Mouse (Mus musculus): Measurements from ENCODE around the gene Sdhd. TPM values are rescaled to one million over a fixed set of nuclear protein-coding genes. Genes with fewer than 3 reads are reported as not detected.
A peak's percentile ranks its signal among the peaks of the same experiment; 100 is the strongest.
"Not testable (repeated sequence)": the region's sequence is repeated elsewhere in the genome, so short reads cannot be mapped to it uniquely, and the experiment has no call there.

Sdhd gene
- 686 and 728 TPM in 2 replicates for polyA plus RNA-seq (2015; fragmentation: Nextera tagmentation; extraction: Ambion mirVana)

DNA sequence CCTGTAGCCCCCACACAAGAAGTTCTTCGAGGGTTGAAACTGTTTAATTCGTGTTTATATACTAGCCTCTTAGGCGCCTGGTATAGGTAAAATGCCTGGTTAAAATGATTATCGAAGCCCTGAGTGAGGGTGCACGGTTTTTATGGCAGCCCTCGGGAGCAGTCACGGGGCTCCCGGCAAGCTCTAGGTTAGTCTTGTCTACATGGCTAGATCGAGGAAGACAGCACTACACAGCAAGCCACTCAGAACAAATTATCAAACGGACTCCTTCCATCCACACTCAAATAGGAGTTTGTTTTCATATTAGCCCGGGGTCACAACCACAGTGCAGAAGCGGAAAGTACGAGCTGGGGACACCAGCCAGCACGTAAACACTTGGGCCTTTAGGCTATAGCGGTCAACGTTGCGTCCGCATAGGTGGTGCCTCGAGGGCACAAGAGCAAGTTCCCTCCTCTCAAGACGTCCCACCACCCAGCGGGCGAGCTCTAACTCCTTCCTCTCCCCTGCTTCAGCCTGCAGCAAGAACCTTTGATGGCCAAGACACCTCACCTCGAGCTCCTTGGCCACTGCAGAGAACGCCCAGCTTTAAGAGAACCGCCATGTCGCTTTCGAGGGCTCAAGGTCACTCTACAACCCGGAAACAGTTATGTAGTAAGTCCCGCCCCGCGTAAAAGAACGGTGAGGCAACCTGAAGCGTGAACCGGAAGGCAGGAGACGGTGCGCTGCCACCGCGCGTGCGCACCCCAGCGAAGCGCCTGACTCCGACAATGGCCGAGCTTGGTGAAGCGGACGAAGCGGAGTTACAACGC lies at the start of gene Sdhd, which contains the start of gene Timm8b:
Sdhd (minus strand) TSS at position 624 of the 809 bp plus-strand sequence.
Timm8b (plus strand) TSS at position 722 of the 809 bp plus-strand sequence.
- under 1% methylated on average over 48 of the region's 48 CpGs for WGBS
- H3K36me3 ChIP-seq (ENCODE audit: control insufficient read depth, insufficient read depth, low read length), result peaks cover 5% of the 10 kb centered on the region
- peaks cover 23% of the 10 kb centered on the region for H3K4me1 ChIP-seq (ENCODE audit: control insufficient read depth, insufficient read depth, low read length)

DNA sequence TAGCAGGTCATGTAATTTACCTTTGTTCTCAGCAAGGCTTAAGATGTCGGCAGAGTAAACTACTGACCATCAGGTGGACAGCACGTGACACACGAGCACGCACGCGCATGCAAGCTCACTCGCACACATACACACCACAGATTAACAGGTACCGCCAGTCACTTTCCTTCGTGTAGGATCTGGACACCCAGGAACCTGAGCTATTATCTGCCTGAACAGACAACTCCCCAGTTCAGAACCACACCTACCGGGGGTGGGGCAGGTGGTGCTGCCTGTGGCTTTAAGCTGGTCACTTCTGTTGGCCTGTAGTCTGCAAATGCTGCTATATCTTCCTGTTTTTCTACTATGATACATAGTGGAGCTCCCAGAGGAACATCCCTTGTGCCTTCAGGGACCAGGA lies 46.9 kb upstream of the Sdhd start:
- no peak for ATAC-seq
- H3K36me3 ChIP-seq (ENCODE audit: control insufficient read depth, insufficient read depth, low read length), result peaks cover 23% of the 10 kb centered on the region
- no peak overlapping the region for H3K9ac ChIP-seq (ENCODE audit: low read depth, low read length)
- no peak overlapping the region for H3K4me2 ChIP-seq (ENCODE audit: low read depth, low read length)
- H3K27ac ChIP-seq (ENCODE audit: low read length), result no peak overlapping the region
- H3K4me3 ChIP-seq (ENCODE audit: low read length), result no peak overlapping the region
- no peaks in the 10 kb centered on the region for H3K9me3 ChIP-seq (ENCODE audit: control insufficient read depth, low read length)
- WGBS, result 95% methylated on average over 10 of the region's 10 CpGs
- no peaks in the 10 kb centered on the region for H3K4me1 ChIP-seq (ENCODE audit: control insufficient read depth, insufficient read depth, low read length)
- H3K27me3 ChIP-seq (replicated peaks; ENCODE audit: control insufficient read depth, insufficient read depth, low read length), result no peaks in the 10 kb centered on the region

More for the DNA sequence above, at the start of gene Sdhd, which contains the start of gene Timm8b:
- H3K9me3 ChIP-seq (ENCODE audit: control insufficient read depth, low read length), result no peaks in the 10 kb centered on the region
- ATAC-seq, result peak; percentile 98
- H3K27me3 ChIP-seq (replicated peaks; ENCODE audit: control insufficient read depth, insufficient read depth, low read length), result no peaks in the 10 kb centered on the region
- H3K27ac ChIP-seq (ENCODE audit: low read length), result peak within 1 kb of the TSS; percentile 92
- peak within 1 kb of the TSS; percentile 83 for H3K4me2 ChIP-seq (ENCODE audit: low read depth, low read length)
- peak within 1 kb of the TSS; percentile 73 for H3K4me3 ChIP-seq (ENCODE audit: low read length)
- peak within 1 kb of the TSS; percentile 84 for H3K9ac ChIP-seq (ENCODE audit: low read depth, low read length)

DNA sequence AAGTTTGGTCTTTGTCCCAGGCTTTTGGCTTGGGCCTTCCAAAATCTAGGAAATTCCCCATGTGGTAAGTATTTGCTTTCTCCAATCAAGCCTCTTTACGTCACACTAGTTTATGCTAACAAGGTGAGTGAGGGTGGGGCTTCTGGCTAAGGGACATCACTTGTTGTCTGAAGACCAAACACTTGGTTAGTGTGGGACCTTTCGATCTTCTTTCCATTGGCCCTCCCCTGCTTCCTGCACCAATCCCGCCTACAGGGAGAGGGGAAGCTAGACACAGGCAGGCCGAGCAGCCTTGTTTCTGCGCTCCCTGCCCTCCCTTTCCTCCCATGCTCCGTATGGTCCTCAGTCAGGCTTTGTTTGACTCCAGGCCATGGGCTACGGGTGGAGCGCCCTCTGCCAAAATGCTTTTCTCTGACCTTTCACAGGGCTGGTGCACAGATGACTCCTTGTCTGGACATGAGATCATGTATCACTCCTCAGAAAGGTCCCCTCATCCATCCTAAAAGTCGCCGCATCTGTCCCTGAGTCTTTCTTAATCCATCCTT lies 43.3 kb upstream of the Sdhd start:
- no peak overlapping the region for H3K4me2 ChIP-seq (ENCODE audit: low read depth, low read length)
- H3K27ac ChIP-seq (ENCODE audit: low read length), result no peak overlapping the region
- H3K9me3 ChIP-seq (ENCODE audit: control insufficient read depth, low read length), result no peaks in the 10 kb centered on the region
- peaks cover 25% of the 10 kb centered on the region for H3K36me3 ChIP-seq (ENCODE audit: control insufficient read depth, insufficient read depth, low read length)
- ATAC-seq, result no peak
- no peak overlapping the region for H3K9ac ChIP-seq (ENCODE audit: low read depth, low read length)
- H3K27me3 ChIP-seq (replicated peaks; ENCODE audit: control insufficient read depth, insufficient read depth, low read length), result no peaks in the 10 kb centered on the region
- H3K4me3 ChIP-seq (ENCODE audit: low read length), result no peak overlapping the region
- H3K4me1 ChIP-seq (ENCODE audit: control insufficient read depth, insufficient read depth, low read length), result no peaks in the 10 kb centered on the region
- WGBS, result 85% methylated on average over 10 of the region's 10 CpGs

DNA sequence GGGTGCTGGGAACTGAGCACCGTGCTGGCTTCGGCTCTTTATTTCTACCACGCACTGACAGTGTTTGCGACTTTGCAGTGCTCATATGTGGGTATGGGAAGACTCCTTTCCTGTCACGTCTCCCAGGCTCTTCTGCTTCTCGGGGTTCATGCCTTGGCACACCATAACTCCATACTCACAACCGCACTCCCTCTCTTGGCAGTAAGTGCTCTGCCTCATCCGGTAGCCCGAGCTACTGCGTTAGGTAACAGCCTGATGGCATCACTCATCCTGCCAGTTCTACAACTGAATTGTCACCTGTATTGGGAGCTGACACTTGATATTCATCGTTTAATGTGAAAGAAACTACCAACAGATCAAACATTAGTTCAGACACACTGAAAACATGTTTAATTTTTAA lies 30.7 kb upstream of the Sdhd start:
- Histone ChIP-seq H3K27me3 (replicated peaks; ENCODE audit: control insufficient read depth, insufficient read depth, low read length) (no peaks in the 10 kb centered on the region), H3K36me3 (ENCODE audit: control insufficient read depth, insufficient read depth, low read length) (peaks cover 5% of the 10 kb centered on the region; the same call in 1 of the 2 replicates), H3K27ac (ENCODE audit: low read length) (no peak overlapping the region), H3K4me3 (ENCODE audit: low read length) (no peak overlapping the region), H3K9ac (ENCODE audit: low read depth, low read length) (no peak overlapping the region), H3K9me3 (ENCODE audit: control insufficient read depth, low read length) (no peaks in the 10 kb centered on the region), H3K4me1 (ENCODE audit: control insufficient read depth, insufficient read depth, low read length) (no peaks in the 10 kb centered on the region), H3K4me2 (ENCODE audit: low read depth, low read length) (no peak overlapping the region)
- WGBS, result 92% methylated on average over 11 of the region's 11 CpGs
- no peak for ATAC-seq

DNA sequence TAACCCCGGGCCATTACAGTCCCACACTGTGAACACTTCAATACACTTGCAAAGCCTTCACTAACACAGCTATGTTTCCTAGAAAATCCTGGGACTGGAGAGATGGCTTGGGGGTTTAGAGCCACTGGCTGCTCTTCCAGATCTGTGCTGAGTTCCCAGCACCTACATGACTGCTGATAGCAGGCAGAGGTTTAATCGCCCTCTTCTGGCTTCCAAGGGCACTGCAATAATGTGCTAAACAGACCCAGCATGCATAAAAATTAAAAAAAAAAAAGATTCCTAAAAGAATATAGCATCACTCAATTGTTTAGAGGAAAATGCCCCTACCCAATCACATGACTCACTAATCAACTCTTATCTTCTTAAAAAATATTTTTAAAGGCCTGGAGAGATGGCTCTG lies 29.4 kb upstream of the Sdhd start:
- Histone ChIP-seq H3K4me2 (ENCODE audit: low read depth, low read length) (no peak overlapping the region), H3K4me1 (ENCODE audit: control insufficient read depth, insufficient read depth, low read length) (no peaks in the 10 kb centered on the region), H3K4me3 (ENCODE audit: low read length) (no peak overlapping the region), H3K27ac (ENCODE audit: low read length) (no peak overlapping the region), H3K9ac (ENCODE audit: low read depth, low read length) (no peak overlapping the region), H3K36me3 (ENCODE audit: control insufficient read depth, insufficient read depth, low read length) (peaks cover 5% of the 10 kb centered on the region; the same call in 1 of the 2 replicates), H3K27me3 (replicated peaks; ENCODE audit: control insufficient read depth, insufficient read depth, low read length) (no peaks in the 10 kb centered on the region), H3K9me3 (ENCODE audit: control insufficient read depth, low read length) (no peaks in the 10 kb centered on the region)
- ATAC-seq, result no peak
- 64% methylated on average over 2 of the region's 2 CpGs for WGBS

DNA sequence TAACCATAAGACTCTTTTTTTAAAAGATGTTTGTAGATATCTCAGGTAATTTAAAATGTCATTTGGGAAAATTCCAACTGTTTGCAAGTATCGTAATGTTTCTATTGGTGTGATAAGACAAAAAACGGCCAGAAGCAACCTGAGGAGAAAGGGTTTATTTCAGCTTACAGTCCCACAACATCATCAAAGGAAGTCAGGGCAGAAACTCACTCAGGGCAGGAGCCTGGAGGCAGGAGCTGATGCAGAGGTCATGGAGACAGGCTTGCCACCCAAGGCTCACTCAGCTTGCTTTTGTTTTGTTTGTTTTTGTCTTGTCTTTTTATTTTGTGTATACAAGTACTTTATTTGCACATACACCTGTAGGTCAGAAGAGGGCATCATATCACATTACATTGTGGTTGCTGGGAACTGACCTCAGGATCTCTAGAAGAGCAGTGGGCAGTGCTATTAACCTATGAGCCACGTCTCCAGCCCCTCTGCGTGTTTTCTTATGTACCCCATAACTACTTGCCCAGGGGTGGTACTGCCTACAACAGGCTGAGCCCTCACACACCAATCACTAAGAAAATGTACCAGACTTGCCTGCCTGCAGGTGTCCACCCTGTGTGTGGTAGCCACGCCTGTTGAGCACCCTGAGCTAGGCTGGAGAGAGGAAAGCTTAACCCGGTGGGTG lies 28.5 kb upstream of the Sdhd start:
- Histone ChIP-seq H3K4me1 (ENCODE audit: control insufficient read depth, insufficient read depth, low read length) (no peaks in the 10 kb centered on the region), H3K27me3 (replicated peaks; ENCODE audit: control insufficient read depth, insufficient read depth, low read length) (no peaks in the 10 kb centered on the region), H3K9ac (ENCODE audit: low read depth, low read length) (no peak overlapping the region), H3K9me3 (ENCODE audit: control insufficient read depth, low read length) (no peaks in the 10 kb centered on the region), H3K4me3 (ENCODE audit: low read length) (no peak overlapping the region), H3K27ac (ENCODE audit: low read length) (no peak overlapping the region), H3K4me2 (ENCODE audit: low read depth, low read length) (no peak overlapping the region), H3K36me3 (ENCODE audit: control insufficient read depth, insufficient read depth, low read length) (peaks cover 3% of the 10 kb centered on the region; the same call in 1 of the 2 replicates)
- ATAC-seq, result peak; percentile 42; the same call in 1 of the 2 replicates
- WGBS, result 85% methylated on average over 6 of the region's 6 CpGs

DNA sequence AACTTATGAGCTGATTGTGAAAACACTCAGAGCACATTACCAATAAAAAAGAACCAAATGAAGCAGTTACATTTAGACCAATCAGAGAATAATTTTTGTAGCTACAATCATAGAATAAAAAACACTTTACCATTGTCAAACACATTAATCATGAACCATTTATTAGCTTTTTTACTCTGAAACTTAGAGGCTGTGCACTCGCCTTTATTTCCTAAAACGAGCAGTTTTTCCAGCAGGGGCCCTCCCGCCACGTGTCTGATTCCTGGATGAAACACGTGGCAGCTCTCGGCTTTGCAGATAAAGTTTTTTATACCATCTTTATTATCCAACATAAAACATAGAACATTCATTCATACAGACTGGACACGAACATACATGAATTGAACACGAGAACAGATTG lies 27.3 kb upstream of the Sdhd start:
- H3K9me3 ChIP-seq (ENCODE audit: control insufficient read depth, low read length); H3K4me2 ChIP-seq (ENCODE audit: low read depth, low read length); H3K27ac ChIP-seq (ENCODE audit: low read length); H3K4me3 ChIP-seq (ENCODE audit: low read length); ATAC-seq; H3K36me3 ChIP-seq (ENCODE audit: control insufficient read depth, insufficient read depth, low read length); H3K9ac ChIP-seq (ENCODE audit: low read depth, low read length); H3K4me1 ChIP-seq (ENCODE audit: control insufficient read depth, insufficient read depth, low read length); H3K27me3 ChIP-seq (replicated peaks; ENCODE audit: control insufficient read depth, insufficient read depth, low read length): not testable (repeated sequence)
- 87% methylated on average over 6 of the region's 8 CpGs for WGBS

DNA sequence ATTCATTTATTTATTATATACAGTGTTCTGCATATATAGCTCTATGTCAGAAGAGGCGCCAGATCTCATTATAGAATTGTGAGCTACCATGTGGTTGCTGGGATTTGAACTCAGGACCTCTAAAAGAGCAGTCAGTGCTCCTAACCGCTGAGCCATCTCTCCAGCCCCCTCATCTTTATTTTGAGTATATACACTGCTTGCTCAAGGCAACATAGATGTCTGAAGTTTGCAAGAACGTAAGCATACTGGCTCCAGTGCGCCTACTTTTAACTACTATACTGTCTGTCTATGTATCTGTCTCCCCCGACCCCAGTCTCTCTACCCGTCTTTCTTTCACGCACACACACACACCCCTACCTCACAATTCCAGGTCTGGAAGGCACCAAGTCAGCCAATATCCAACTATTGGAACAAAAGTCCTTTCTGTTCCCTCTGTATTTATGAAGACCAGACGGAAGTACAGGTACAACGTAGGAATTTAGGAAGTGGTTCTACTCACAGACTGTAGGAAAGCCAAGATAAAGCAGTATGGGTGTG lies 14.2 kb upstream of the Sdhd start:
- Histone ChIP-seq H3K36me3 (ENCODE audit: control insufficient read depth, insufficient read depth, low read length) (peaks cover 3% of the 10 kb centered on the region; the same call in 1 of the 2 replicates), H3K4me3 (ENCODE audit: low read length) (no peak overlapping the region), H3K27ac (ENCODE audit: low read length) (no peak overlapping the region), H3K4me1 (ENCODE audit: control insufficient read depth, insufficient read depth, low read length) (peaks cover 7% of the 10 kb centered on the region), H3K9ac (ENCODE audit: low read depth, low read length) (no peak overlapping the region), H3K27me3 (replicated peaks; ENCODE audit: control insufficient read depth, insufficient read depth, low read length) (no peaks in the 10 kb centered on the region), H3K9me3 (ENCODE audit: control insufficient read depth, low read length) (no peaks in the 10 kb centered on the region), H3K4me2 (ENCODE audit: low read depth, low read length) (peak overlapping the region; percentile 14; the same call in 1 of the 2 replicates)
- ATAC-seq, result no peak
- 55% methylated on average over 9 of the region's 9 CpGs for WGBS
